Mouse (Mus musculus) layer of hippocampus, adult 9-10 months (tissue): Measurements from ENCODE around the gene Zfp626.
"Not testable (repeated sequence)": the region's sequence is repeated elsewhere in the genome, so short reads cannot be mapped to it uniquely, and the experiment has no call there.

Source experiments
- DNase-seq: peaks from one replicate; pipeline ENCODE4 v3.0.0; 2022; ENCODE audit warnings: low spot score

The Zfp626 gene

GRCm38 (mm10) chr7:27806896-27807295 lies at the start of gene Zfp626:
TSS of gene Zfp626 (plus strand) at chr7:27807196.
- not testable (repeated sequence) for DNase-seq

- DNase-seq, result no peak
These were observed 41.7 kb upstream of the Zfp626 start for GRCm38 (mm10) chr7:27765176-27765886.

- no peak for DNase-seq
These were observed 17.7 kb upstream of the Zfp626 start for GRCm38 (mm10) chr7:27789306-27789705.

- not testable (repeated sequence) for DNase-seq
These were observed 13.1 kb upstream of the Zfp626 start for GRCm38 (mm10) chr7:27793865-27794264.

- no peak for DNase-seq
These were observed 12.4 kb upstream of the Zfp626 start for GRCm38 (mm10) chr7:27794566-27794965.

- no peak for DNase-seq
These were observed 8.8 kb upstream of the Zfp626 start for GRCm38 (mm10) chr7:27797906-27798811.

- DNase-seq, result no peak
These were observed 5.9 kb upstream of the Zfp626 start for GRCm38 (mm10) chr7:27801137-27801536.

- DNase-seq, result no peak
These were observed 4.0 kb upstream of the Zfp626 start for GRCm38 (mm10) chr7:27802986-27803385.

- DNase-seq, result peak; percentile 58
These were observed 2.5 kb upstream of the Zfp626 start for GRCm38 (mm10) chr7:27804297-27805030.

GRCm38 (mm10) chr7:27807305-27807704 lies 309 bp downstream of the Zfp626 start:
- not testable (repeated sequence) for DNase-seq

- no peak for DNase-seq
These were observed 11.6 kb downstream of the Zfp626 start for GRCm38 (mm10) chr7:27818526-27819110.

- DNase-seq, result no peak
These were observed 15.6 kb downstream of the Zfp626 start for GRCm38 (mm10) chr7:27822611-27823010.

- no peak for DNase-seq
These were observed 27.1 kb downstream of the Zfp626 start for GRCm38 (mm10) chr7:27834131-27834530.

- DNase-seq, result no peak
These were observed 30.9 kb downstream of the Zfp626 start for GRCm38 (mm10) chr7:27837896-27838295.

- peak; percentile 71 for DNase-seq
These were observed 31.6 kb downstream of the Zfp626 start, which contains the start of gene Zfp59 for GRCm38 (mm10) chr7:27838323-27839249. TSS of gene Zfp59 (plus strand) at chr7:27838607.

GRCm38 (mm10) chr7:27839596-27839995 lies 32.6 kb downstream of the Zfp626 start:
- DNase-seq, result no peak

- no peak for DNase-seq
These were observed 33.1 kb downstream of the Zfp626 start for GRCm38 (mm10) chr7:27840104-27840503.

GRCm38 (mm10) chr7:27857227-27857626 lies 50.2 kb downstream of the Zfp626 start, which contains the start of gene Zfp607a:
TSS of gene Zfp607a (plus strand) at chr7:27857527.
- DNase-seq, result no peak

GRCm38 (mm10) chr7:27859301-27860251 lies 52.6 kb downstream of the Zfp626 start:
- no peak for DNase-seq
